Mouse (Mus musculus): ENCODE measurements around the gene Npas2.

DNA sequence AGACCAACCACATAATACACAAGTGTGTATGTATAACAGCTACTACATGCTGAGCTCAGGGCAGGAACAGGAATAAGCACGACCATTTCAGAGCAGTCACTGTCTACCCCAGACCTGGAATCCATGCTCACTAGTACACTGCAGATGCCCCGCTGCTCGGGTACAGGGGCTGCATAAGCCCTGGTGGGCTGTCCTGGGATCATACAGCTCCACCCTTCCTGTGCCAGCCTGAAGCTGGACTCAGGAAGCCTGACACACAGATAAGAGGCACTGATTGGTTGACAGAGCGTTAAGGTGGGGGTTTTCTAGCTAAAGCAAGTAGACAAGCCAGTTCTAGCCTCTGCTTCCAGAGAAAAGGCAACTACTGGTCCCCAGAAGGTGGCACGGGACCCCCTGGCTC is 185.5 kb downstream of the Npas2 start:
- TF ChIP-seq POLR2A (IDR thresholded peaks at IDR 0.05; ENCODE audit: low read depth, low read length) (no peak), CTCF (IDR thresholded peaks at IDR 0.05; ENCODE audit: extremely low read depth, insufficient read depth, insufficient read length, insufficient replicate concordance) (no peak)

All from spleen, adult 2 months (tissue).